ENCODE assay signal across 9 mouse cellular contexts in genomic region chr3:22090431-22091265, GRCm38 (mm10). TPM values are rescaled to one million over a fixed set of nuclear protein-coding genes. Genes with fewer than 3 reads are reported as not detected.
DNase-seq lines count a peak whose midpoint lies in the region; ATAC-seq lines count a peak whose summit lies in the region.
"Had no signal": no experiment of that assay in that cellular context is flagged by ENCODE, and none has a peak within 500 bp of the region (broad histone marks: within the 10 kb centered on the region; RNA-seq: fewer than 3 reads in every experiment).

No protein-coding gene starts in this region.

- DNase-seq in gastrocnemius, adult 18-20 months (ENCODE audit: low spot score): peak; percentile 48
- DNase-seq in gastrocnemius, adult 8-10 months (ENCODE audit: low spot score in 2 of 2): no peak
- peak; percentile 35 for DNase-seq in adrenal gland, postnatal 14 days
- peak; percentile 71 for DNase-seq in kidney, adult 11 months
- DNase-seq in lung, postnatal 36 days: peak; percentile 62
- DNase-seq in urinary bladder, postnatal 4 days (ENCODE audit: low spot score in 2 of 2): no peak
- DNase-seq in left cerebral cortex, postnatal 25 days (ENCODE audit: low spot score in 2 of 2): no peak
- no peak for DNase-seq in midbrain, embryonic 14.5 days
- DNase-seq: thymus, postnatal 25 days had no signal

- H3K4me3 ChIP-seq in midbrain, embryonic 14.5 days (replicated peaks; ENCODE audit: low read depth, low read length): no peak overlapping the region

- H3K9me3 ChIP-seq in midbrain, embryonic 14.5 days (ENCODE audit: control insufficient read depth, low read length): no peaks in the 10 kb centered on the region

- no peaks in the 10 kb centered on the region for H3K4me1 ChIP-seq in midbrain, embryonic 14.5 days (ENCODE audit: control insufficient read depth, insufficient read depth, low read length)

- no peak for ATAC-seq in midbrain, embryonic 14.5 days (ENCODE audit: low FRiP score, low TSS enrichment)

- H3K27ac ChIP-seq in midbrain, embryonic 14.5 days (replicated peaks; ENCODE audit: low read depth, low read length): no peak overlapping the region

- H3K4me2 ChIP-seq in midbrain, embryonic 14.5 days (ENCODE audit: low read length): no peak overlapping the region

- no peaks in the 10 kb centered on the region for H3K36me3 ChIP-seq in midbrain, embryonic 14.5 days (ENCODE audit: control insufficient read depth, insufficient read depth, low read length)

- no peaks in the 10 kb centered on the region for H3K27me3 ChIP-seq in midbrain, embryonic 14.5 days (ENCODE audit: control insufficient read depth, insufficient read depth, low read length)

- intact Hi-C loops in left cerebral cortex, postnatal 25 days (cut with DNase I): no loop called here

- WGBS in midbrain, embryonic 14.5 days: 86% methylated on average over 8 of the region's 8 CpGs

- no peak overlapping the region for H3K9ac ChIP-seq in midbrain, embryonic 14.5 days (replicated peaks; ENCODE audit: low read length)

RNA-seq across cellular contexts. Expression of gene Tbl1xr1, which starts 14.2 kb away (rescaled TPM):
- 10 to 100 TPM; 52.9 to 55.5 TPM for total RNA-seq in gastrocnemius, adult 18-20 months (2021)
- total RNA-seq in gastrocnemius, adult 8-10 months (2022): 10 to 100 TPM; 52.3 to 65.0 (median 60.7) TPM
- 60.3 and 88.3 TPM in 2 replicates for total RNA-seq in adrenal gland, postnatal 14 days (2021)
- 100 to 1,000 TPM; 128 to 139 TPM for total RNA-seq in left cerebral cortex, postnatal 25 days (2021)
- 25.3 and 26.2 TPM in 2 replicates for polyA plus RNA-seq in midbrain, embryonic 14.5 days (2014; fragmentation: Nextera tagmentation; extraction: Ambion mirVana)

Comparison
In these comparisons a context has a peak if more than half of its experiments do, and no peak if none do; other contexts are left out.
1. DNase-seq: peak in gastrocnemius, adult 18-20 months (single experiment), adrenal gland, postnatal 14 days (single experiment), kidney, adult 11 months (single experiment) and lung, postnatal 36 days (single experiment); none in gastrocnemius, adult 8-10 months (0 of 2), urinary bladder, postnatal 4 days (0 of 2), left cerebral cortex, postnatal 25 days (0 of 2) and midbrain, embryonic 14.5 days (single experiment).